Mouse (Mus musculus): ENCODE measurements around the gene Lrrc8d.
"Not testable (repeated sequence)": the region's sequence is repeated elsewhere in the genome, so short reads cannot be mapped to it uniquely, and the experiment has no call there.

Lrrc8d gene

GRCm38 (mm10) chr5:105684861-105685600, 14.7 kb upstream of the Lrrc8d start:
- in situ Hi-C loops (cut with MboI; ENCODE audit: low sequenced_read_pairs) = no loop called here

- in situ Hi-C loops (cut with MboI; ENCODE audit: low sequenced_read_pairs) = not testable (repeated sequence)
These were observed 13.9 kb upstream of the Lrrc8d start for GRCm38 (mm10) chr5:105685780-105686305.

GRCm38 (mm10) chr5:105686331-105686995, 13.3 kb upstream of the Lrrc8d start:
- in situ Hi-C loops (cut with MboI; ENCODE audit: low sequenced_read_pairs) = no loop called here

GRCm38 (mm10) chr5:105690502-105691454, 9.0 kb upstream of the Lrrc8d start:
- in situ Hi-C loops (cut with MboI; ENCODE audit: low sequenced_read_pairs) = loop anchor here (10.0 kb wide), 1 partner anchor 174 kb away; no protein-coding TSS in a partner anchor

GRCm38 (mm10) chr5:105691645-105692044, 8.1 kb upstream of the Lrrc8d start:
- in situ Hi-C loops (cut with MboI; ENCODE audit: low sequenced_read_pairs) = loop anchor here (10.0 kb wide), 1 partner anchor 173 kb away; no protein-coding TSS in a partner anchor

GRCm38 (mm10) chr5:105694339-105694930, 5.3 kb upstream of the Lrrc8d start:
- in situ Hi-C loops (cut with MboI; ENCODE audit: low sequenced_read_pairs) = loop anchor here (10.0 kb wide), 1 partner anchor 170 kb away; no protein-coding TSS in a partner anchor

- in situ Hi-C loops (cut with MboI; ENCODE audit: low sequenced_read_pairs) = loop anchor here (10.0 kb wide), 1 partner anchor 169 kb away; no protein-coding TSS in a partner anchor
These were observed 3.7 kb upstream of the Lrrc8d start for GRCm38 (mm10) chr5:105696049-105696448.

GRCm38 (mm10) chr5:105697886-105698285, 1.9 kb upstream of the Lrrc8d start:
- in situ Hi-C loops (cut with MboI; ENCODE audit: low sequenced_read_pairs) = loop anchor here (10.0 kb wide), 1 partner anchor 167 kb away; no protein-coding TSS in a partner anchor

- in situ Hi-C loops (cut with MboI; ENCODE audit: low sequenced_read_pairs) = loop anchor here (10.0 kb wide), 1 partner anchor 166 kb away; no protein-coding TSS in a partner anchor
These were observed 1.1 kb upstream of the Lrrc8d start for GRCm38 (mm10) chr5:105698694-105699093.

- in situ Hi-C loops (cut with MboI; ENCODE audit: low sequenced_read_pairs) = no loop called here
These were observed 492 bp downstream of the Lrrc8d start for GRCm38 (mm10) chr5:105700070-105700851.

- in situ Hi-C loops (cut with MboI; ENCODE audit: low sequenced_read_pairs) = no loop called here
These were observed 1.6 kb downstream of the Lrrc8d start for GRCm38 (mm10) chr5:105701326-105701725.

- in situ Hi-C loops (cut with MboI; ENCODE audit: low sequenced_read_pairs) = no loop called here
These were observed 2.1 kb downstream of the Lrrc8d start for GRCm38 (mm10) chr5:105701844-105702243.

GRCm38 (mm10) chr5:105702580-105703285, 3.0 kb downstream of the Lrrc8d start:
- in situ Hi-C loops (cut with MboI; ENCODE audit: low sequenced_read_pairs) = no loop called here

- in situ Hi-C loops (cut with MboI; ENCODE audit: low sequenced_read_pairs) = no loop called here
These were observed 3.5 kb downstream of the Lrrc8d start for GRCm38 (mm10) chr5:105703286-105703655.

- in situ Hi-C loops (cut with MboI; ENCODE audit: low sequenced_read_pairs) = no loop called here
These were observed 4.8 kb downstream of the Lrrc8d start for GRCm38 (mm10) chr5:105704573-105704972.

- in situ Hi-C loops (cut with MboI; ENCODE audit: low sequenced_read_pairs) = no loop called here
These were observed 6.9 kb downstream of the Lrrc8d start for GRCm38 (mm10) chr5:105706635-105707034.

- in situ Hi-C loops (cut with MboI; ENCODE audit: low sequenced_read_pairs) = no loop called here
These were observed 8.5 kb downstream of the Lrrc8d start for GRCm38 (mm10) chr5:105708276-105708675.

GRCm38 (mm10) chr5:105710473-105710872, 10.7 kb downstream of the Lrrc8d start:
- in situ Hi-C loops (cut with MboI; ENCODE audit: low sequenced_read_pairs) = no loop called here

- in situ Hi-C loops (cut with MboI; ENCODE audit: low sequenced_read_pairs) = no loop called here
These were observed 14.7 kb downstream of the Lrrc8d start for GRCm38 (mm10) chr5:105714446-105714845.

All from CH12F3 (cell line).